Mouse (Mus musculus) thymus, adult 2 months (tissue): ENCODE results near the gene Arhgap45.

Experiments
- CTCF ChIP-seq: fragments of 200-500 bp; IDR thresholded peaks from 2 replicates; pipeline ENCODE4 v1.5.1; 2012; ENCODE audit warnings: mild to moderate bottlenecking, control low read depth, low read length, moderate library complexity, borderline replicate concordance; ENCODE audit not compliant: control insufficient read depth, poor library complexity, insufficient read depth; ENCODE audit errors: extremely low read depth
- POLR2A ChIP-seq: fragments of 200-500 bp; IDR thresholded peaks from 2 replicates; pipeline ENCODE4 v1.6.1; 2012; ENCODE audit warnings: mild to moderate bottlenecking, low read length, control low read depth, moderate library complexity; ENCODE audit not compliant: control insufficient read depth, poor library complexity, insufficient read depth; ENCODE audit errors: extremely low read depth

GRCm38 (mm10) chr10:79995636-79996035 lies 20.8 kb upstream of the Arhgap45 start:
- no peak for TF ChIP-seq CTCF
- no peak for TF ChIP-seq POLR2A
